ENCODE assay signal across 29 mouse cellular contexts in genomic region chr2:77944281-77944680, GRCm38 (mm10). TPM values are rescaled to one million over a fixed set of nuclear protein-coding genes. Genes with fewer than 3 reads are reported as not detected.
DNase-seq lines count a peak whose midpoint lies in the region; ATAC-seq lines count a peak whose summit lies in the region.
"Had no signal": no experiment of that assay in that cellular context is flagged by ENCODE, and none has a peak within 500 bp of the region (broad histone marks: within the 10 kb centered on the region; RNA-seq: fewer than 3 reads in every experiment).

No protein-coding gene starts in this region.

- intact Hi-C loops in heart, postnatal 36 days (cut with DNase I): no loop called here

- ATAC-seq in liver, embryonic 13.5 days (ENCODE audit: low read depth): no peak
- ATAC-seq: activated CD4-positive, CD25-positive, alpha-beta regulatory T cell, adult 4 months; forebrain, embryonic 15.5 days; inflammation-experienced regulatory T-cells, adult 6 months; lung, postnatal 0 days had no signal

- H3K27ac ChIP-seq in liver, embryonic 13.5 days: no peak overlapping the region
- H3K27ac ChIP-seq: forebrain, embryonic 15.5 days; hindbrain, embryonic 14.5 days; layer of hippocampus, adult 2 months; left cerebral cortex, adult 2 months; limb, embryonic 15.5 days; macrophage had no signal

- H3K36me3 ChIP-seq in liver, embryonic 13.5 days: peaks cover 5% of the 10 kb centered on the region

- DNase-seq in heart, adult 11 months: peak; percentile 40
- no peak for DNase-seq in heart, postnatal 36 days
- no peak for DNase-seq in liver, embryonic 13.5 days
- DNase-seq in liver (no peak), 3T3-L1 (ENCODE audit: low read depth, low spot score) (peak; percentile 77), adipocyte (ENCODE audit: low spot score) (peak; percentile 91)
- DNase-seq in right cerebral cortex, postnatal 10 days (ENCODE audit: low spot score in 2 of 2): no peak
- DNase-seq: adrenal gland, postnatal 10 days; B cell, adult 2 months; cerebellum, adult 11 months; cerebellum, adult 9-11 months; gastrocnemius, postnatal 25 days; heart, adult 18-20 months; heart, postnatal 4 days; kidney, adult 18-20 months; kidney, postnatal 36 days; retina, postnatal 1 day; right cerebral cortex, postnatal 25 days; thymus, postnatal 14 days had no signal

- 88% methylated on average over 5 of the region's 5 CpGs for WGBS in liver, embryonic 13.5 days (ENCODE audit: insufficient replicate concordance)

- peaks cover 17% of the 10 kb centered on the region for H3K4me1 ChIP-seq in liver, embryonic 13.5 days (replicated peaks)

- H3K27me3 ChIP-seq in liver, embryonic 13.5 days: no peaks in the 10 kb centered on the region
- H3K27me3 ChIP-seq: forebrain, embryonic 15.5 days; limb, embryonic 15.5 days had no signal

- no peaks in the 10 kb centered on the region for H3K9me3 ChIP-seq in liver, embryonic 13.5 days (replicated peaks)
- H3K9me3 ChIP-seq: forebrain, embryonic 15.5 days; limb, embryonic 15.5 days; midbrain, embryonic 10.5 days had no signal

- H3K4me2 ChIP-seq in liver, embryonic 13.5 days: peak overlapping the region; percentile 83; the same call in 1 of the 2 replicates

- no peak overlapping the region for H3K4me3 ChIP-seq in liver, embryonic 13.5 days (replicated peaks)

- no peak overlapping the region for H3K9ac ChIP-seq in liver, embryonic 13.5 days

RNA-seq across cellular contexts. Expression of gene Cwc22, which starts 1.9 kb away (rescaled TPM):
- 10 to 100 TPM; 16.3 to 17.4 TPM for total RNA-seq in heart, postnatal 36 days (2021)
- 16.7 and 21.3 TPM in 2 replicates for polyA plus RNA-seq in liver, embryonic 13.5 days (2015; fragmentation: Nextera tagmentation; extraction: Ambion mirVana)

Comparison
In these comparisons a context has a peak if more than half of its experiments do, and no peak if none do; other contexts are left out.
1. DNase-seq: peak in heart, adult 11 months (single experiment), 3T3-L1 (single experiment) and adipocyte (single experiment); none in heart, postnatal 36 days (0 of 2), liver, embryonic 13.5 days (single experiment), liver (single experiment) and right cerebral cortex, postnatal 10 days (0 of 2).